ENCODE assay signal across 8 mouse cellular contexts in genomic region chr12:99392944-99393866, GRCm38 (mm10).
A peak's percentile ranks its signal among the peaks of the same experiment; 100 is the strongest.
DNase-seq lines count a peak whose midpoint lies in the region; ATAC-seq and TF ChIP-seq lines count a peak whose summit lies in the region.

No protein-coding gene starts in this region.

- peak overlapping the region; percentile 84 for H3K4me2 ChIP-seq in forebrain, embryonic 13.5 days
- peak overlapping the region; percentile 92 for H3K4me2 ChIP-seq in liver, postnatal 0 days (ENCODE audit: low read depth, low read length)
- peak overlapping the region; percentile 82 for H3K4me2 ChIP-seq in neural tube, embryonic 13.5 days

- TF ChIP-seq EP300 in liver, postnatal 0 days (IDR thresholded peaks at IDR 0.05; ENCODE audit: low read depth) = no peak

- no peaks in the 10 kb centered on the region; the same call in 1 of the 2 replicates for H3K9me3 ChIP-seq in forebrain, embryonic 13.5 days (replicated peaks)
- H3K9me3 ChIP-seq in liver, postnatal 0 days (ENCODE audit: low read length) = no peaks in the 10 kb centered on the region
- peaks cover 5% of the 10 kb centered on the region; the same call in 1 of the 2 replicates for H3K9me3 ChIP-seq in neural tube, embryonic 13.5 days

- intact Hi-C loops in heart, postnatal 10 days (cut with DNase I) = loop anchor here (1.0 to 5.0 kb wide), 6 partner anchors 56 to 444 kb away; partner anchors contain the start of gene Foxn3

- H3K4me3 ChIP-seq in forebrain, embryonic 13.5 days = peak overlapping the region; percentile 81
- H3K4me3 ChIP-seq in liver, postnatal 0 days (ENCODE audit: low read depth, low read length) = peak overlapping the region; percentile 97
- peak overlapping the region; percentile 91 for H3K4me3 ChIP-seq in neural tube, embryonic 13.5 days

- no peaks in the 10 kb centered on the region; the same call in 1 of the 2 replicates for H3K27me3 ChIP-seq in forebrain, embryonic 13.5 days
- H3K27me3 ChIP-seq in liver, postnatal 0 days (ENCODE audit: insufficient read depth, low read length) = no peaks in the 10 kb centered on the region
- no peaks in the 10 kb centered on the region for H3K27me3 ChIP-seq in neural tube, embryonic 13.5 days

- peak overlapping the region; percentile 83 for H3K9ac ChIP-seq in forebrain, embryonic 13.5 days
- H3K9ac ChIP-seq in liver, postnatal 0 days (replicated peaks) = peak overlapping the region; percentile 97
- peak overlapping the region; percentile 88 for H3K9ac ChIP-seq in neural tube, embryonic 13.5 days

- ATAC-seq in forebrain, embryonic 13.5 days = peak; percentile 85
- ATAC-seq in liver, postnatal 0 days = peak; percentile 71
- ATAC-seq in neural tube, embryonic 13.5 days (ENCODE audit: low read depth) = peak; percentile 80

- TF ChIP-seq CTCF in liver, postnatal 0 days (IDR thresholded peaks at IDR 0.05; ENCODE audit: low read depth) = peak; percentile 54

- WGBS in forebrain, embryonic 13.5 days = under 1% methylated on average over 50 of the region's 71 CpGs
- WGBS in liver, postnatal 0 days (ENCODE audit: insufficient replicate concordance) = under 1% methylated on average over 53 of the region's 71 CpGs
- WGBS in neural tube, embryonic 13.5 days = under 1% methylated on average over 70 of the region's 71 CpGs

- H3K36me3 ChIP-seq in forebrain, embryonic 13.5 days (ENCODE audit: poor library complexity, severe bottlenecking) = peaks cover 7% of the 10 kb centered on the region
- H3K36me3 ChIP-seq in liver, postnatal 0 days (replicated peaks; ENCODE audit: insufficient read depth, low read length) = 0 out of 2 replicates have a peak, but pooled peaks cover 3% of the 10 kb centered on the region
- H3K36me3 ChIP-seq in neural tube, embryonic 13.5 days = peaks cover 6% of the 10 kb centered on the region

- peak; percentile 79 to 85 for DNase-seq in CD8-positive naive resting alpha-beta T cell, adult 2 months (ENCODE audit: low read depth in 2 of 2, low spot score in 2 of 2)
- DNase-seq in c-Kit-positive CD71-positive TER-119-positive erythroid progenitor cells, embryonic 14.5 days (ENCODE audit: low spot score) = peak; percentile 53
- DNase-seq in heart, postnatal 10 days = peak; percentile 92 to 93
- DNase-seq in kidney, postnatal 4 days = peak; percentile 93 to 96
- DNase-seq in liver, postnatal 0 days = peak; percentile 91
- DNase-seq in telencephalon, adult 2 months (ENCODE audit: low read depth, low spot score) = peak; percentile 68

- H3K4me1 ChIP-seq in forebrain, embryonic 13.5 days = peaks cover 31% of the 10 kb centered on the region
- peaks cover 33% of the 10 kb centered on the region for H3K4me1 ChIP-seq in liver, postnatal 0 days (ENCODE audit: insufficient read depth)
- H3K4me1 ChIP-seq in neural tube, embryonic 13.5 days (replicated peaks) = peaks cover 30% of the 10 kb centered on the region

- peak overlapping the region; percentile 87 for H3K27ac ChIP-seq in forebrain, embryonic 13.5 days
- H3K27ac ChIP-seq in liver, postnatal 0 days (ENCODE audit: low read depth) = peak overlapping the region; percentile 94
- peak overlapping the region; percentile 93 for H3K27ac ChIP-seq in neural tube, embryonic 13.5 days (replicated peaks)

Comparison
In these comparisons a context has a peak if more than half of its experiments do, and no peak if none do; other contexts are left out.
1. Peak in every context shown above with its lines: DNase-seq, ATAC-seq, H3K4me3 ChIP-seq and H3K27ac ChIP-seq.